Mouse (Mus musculus): ENCODE data around the gene 0610040J01Rik. TPM values are rescaled to one million over a fixed set of nuclear protein-coding genes. Genes with fewer than 3 reads are reported as not detected.

Gene 0610040J01Rik
- polyA plus RNA-seq, 1 experiment from 2014 or later = 7.1 TPM

GRCm38 (mm10) chr5:63821176-63821575 lies 9.0 kb downstream of the 0610040J01Rik start:
- no peaks in the 10 kb centered on the region for H3K9me3 ChIP-seq
- no peak overlapping the region for H3K27ac ChIP-seq
- no peak overlapping the region for H3K4me3 ChIP-seq

DNA sequence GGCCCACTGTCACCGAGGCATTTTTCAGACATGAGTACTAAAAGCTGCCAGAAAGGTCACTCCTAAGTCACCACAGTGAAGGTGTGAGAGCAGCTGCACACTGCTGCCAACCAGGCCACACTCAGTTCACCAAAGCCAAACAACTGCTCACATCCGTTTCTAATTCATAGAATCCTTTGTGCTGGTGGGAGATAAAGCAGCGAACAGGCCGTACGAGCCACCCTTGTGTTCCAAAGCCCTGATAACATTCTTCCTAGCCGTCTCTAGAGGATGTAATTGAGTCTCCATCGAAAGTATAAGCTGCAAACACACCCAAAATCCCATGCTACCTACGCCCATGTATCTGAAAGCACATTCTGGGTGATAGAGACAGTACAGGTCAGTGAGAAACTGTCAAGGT lies 9.7 kb downstream of the 0610040J01Rik start:
- H3K27me3 ChIP-seq (ENCODE audit: insufficient read depth, poor library complexity, severe bottlenecking) = no peaks in the 10 kb centered on the region
- H3K4me3 ChIP-seq = no peak overlapping the region
- no peaks in the 10 kb centered on the region for H3K9me3 ChIP-seq
- H3K4me1 ChIP-seq = peaks cover 7% of the 10 kb centered on the region; the same call in 1 of the 2 replicates
- no peak overlapping the region for H3K27ac ChIP-seq
- DNase-seq (ENCODE audit: low spot score) = no peak
- no peaks in the 10 kb centered on the region for H3K36me3 ChIP-seq
- whole genome bisulfite sequencing = 53% methylated on average over 8 of the region's 8 CpGs

More at GRCm38 (mm10) chr5:63821176-63821575, 9.0 kb downstream of the 0610040J01Rik start:
- 83% methylated on average over 5 of the region's 5 CpGs for WGBS
- Histone ChIP-seq H3K4me1 (peaks cover 7% of the 10 kb centered on the region; the same call in 1 of the 2 replicates), H3K36me3 (no peaks in the 10 kb centered on the region), H3K27me3 (ENCODE audit: insufficient read depth, poor library complexity, severe bottlenecking) (no peaks in the 10 kb centered on the region)
- no peak for DNase-seq (ENCODE audit: low spot score)

DNA sequence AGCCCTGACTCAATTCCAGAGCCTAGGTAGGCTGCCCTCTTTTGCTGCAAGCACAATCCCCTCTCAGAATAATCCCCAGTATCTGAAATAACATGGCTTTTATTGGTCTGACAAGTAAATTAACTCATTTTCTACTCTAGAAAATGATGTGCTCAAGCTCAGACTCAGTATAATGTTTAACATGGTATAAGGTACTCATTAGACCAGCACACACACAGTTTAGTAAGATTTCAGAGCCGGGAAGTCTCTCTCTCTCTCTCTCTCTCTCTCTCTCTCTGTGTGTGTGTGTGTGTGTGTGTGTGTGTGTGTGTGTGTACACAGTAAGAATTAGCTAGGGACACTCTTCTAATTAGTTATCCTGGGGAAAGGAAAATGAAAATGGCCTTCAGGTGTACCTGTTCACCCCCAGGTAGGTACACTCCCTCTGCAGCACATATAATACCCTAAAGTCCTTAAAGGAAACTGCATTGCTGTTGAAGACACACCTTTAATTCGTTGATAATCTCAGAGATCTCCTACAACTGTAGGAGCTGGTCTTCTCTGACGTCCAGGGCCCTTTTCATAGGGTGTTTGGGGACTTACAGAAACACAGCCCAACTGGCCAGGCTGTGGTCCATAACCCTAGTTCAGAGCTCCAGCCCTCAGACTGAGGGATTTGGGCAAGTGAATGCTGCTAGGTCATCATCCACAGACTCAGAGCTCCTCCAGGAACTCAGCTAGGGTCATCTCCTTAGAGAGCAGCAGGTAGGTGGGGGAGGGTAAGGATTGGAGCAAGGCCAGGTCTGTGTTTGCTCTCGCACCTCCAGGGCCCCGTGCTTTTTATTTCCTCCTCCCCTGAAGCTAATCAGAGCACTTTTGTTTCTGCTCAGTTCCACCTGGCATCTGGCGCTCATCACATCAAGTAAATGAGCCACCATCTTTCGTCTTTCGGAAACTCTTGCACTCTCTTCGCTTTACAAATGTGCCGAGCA lies 11.5 kb downstream of the 0610040J01Rik start:
- Histone ChIP-seq H3K36me3 (no peaks in the 10 kb centered on the region), H3K27ac (no peak overlapping the region), H3K9me3 (no peaks in the 10 kb centered on the region), H3K4me1 (peaks cover 12% of the 10 kb centered on the region; the same call in 1 of the 2 replicates), H3K27me3 (ENCODE audit: insufficient read depth, poor library complexity, severe bottlenecking) (no peaks in the 10 kb centered on the region), H3K4me3 (no peak overlapping the region)
- DNase-seq (ENCODE audit: low spot score) = no peak
- WGBS = 70% methylated on average over 10 of the region's 10 CpGs

DNA sequence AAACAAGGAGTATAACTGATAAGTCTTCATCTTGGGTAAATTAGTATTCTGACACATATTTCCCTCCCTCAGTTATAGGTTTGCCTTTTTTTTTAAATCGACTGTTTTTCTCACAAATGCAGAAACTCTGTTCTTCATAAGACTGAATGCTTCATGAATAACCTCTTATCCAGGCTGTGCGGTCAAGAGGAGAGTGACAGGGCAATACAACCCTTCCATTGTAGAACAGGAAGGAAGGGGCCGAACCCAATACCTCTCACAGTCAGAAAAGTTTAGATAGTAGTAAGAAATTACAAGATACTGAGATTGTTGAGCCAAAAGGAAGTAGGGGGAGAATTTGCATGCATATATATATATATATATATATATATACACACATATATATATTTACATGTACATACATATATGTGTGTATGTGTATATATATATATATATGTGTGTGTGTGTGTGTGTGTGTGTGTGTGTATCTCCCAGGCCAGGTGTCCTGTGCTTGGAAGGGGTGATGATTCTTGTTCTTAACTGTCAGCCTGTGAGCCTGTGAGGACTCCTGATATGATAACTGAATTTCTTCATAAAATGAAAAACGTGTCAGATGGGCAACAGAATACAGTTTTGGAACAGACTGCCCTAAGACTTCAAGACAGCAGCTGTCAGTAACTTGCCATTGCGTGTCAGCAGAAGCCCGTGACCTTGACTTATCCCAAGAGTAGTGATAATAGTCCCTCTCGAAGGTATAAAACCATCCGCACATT lies 12.6 kb downstream of the 0610040J01Rik start:
- no peak overlapping the region for H3K4me3 ChIP-seq
- no peak overlapping the region for H3K27ac ChIP-seq
- H3K36me3 ChIP-seq = no peaks in the 10 kb centered on the region
- H3K27me3 ChIP-seq (ENCODE audit: insufficient read depth, poor library complexity, severe bottlenecking) = no peaks in the 10 kb centered on the region
- 65% methylated on average over 8 of the region's 8 CpGs for WGBS
- peaks cover 12% of the 10 kb centered on the region; the same call in 1 of the 2 replicates for H3K4me1 ChIP-seq
- no peak for DNase-seq (ENCODE audit: low spot score)
- H3K9me3 ChIP-seq = no peaks in the 10 kb centered on the region

DNA sequence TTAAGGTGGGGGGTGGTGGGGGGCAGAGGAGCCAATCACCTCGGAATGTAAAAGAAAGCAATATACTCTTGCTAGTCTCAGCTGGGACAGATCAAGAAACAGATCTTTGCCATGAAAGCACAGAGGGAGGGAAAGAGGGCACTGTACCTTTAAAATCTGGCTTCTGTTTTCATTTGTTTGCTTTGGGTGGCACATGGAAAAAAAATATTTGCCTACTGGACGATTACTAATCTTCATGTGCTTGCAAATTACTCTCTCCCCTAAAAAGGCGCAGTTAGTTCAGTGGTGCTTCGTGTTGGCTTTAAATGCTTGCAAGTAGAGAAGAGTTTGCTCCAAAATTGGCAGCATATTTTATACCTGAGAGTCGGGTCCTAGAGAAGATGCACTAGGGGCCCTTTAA lies 13.7 kb downstream of the 0610040J01Rik start:
- Histone ChIP-seq H3K9me3 (no peaks in the 10 kb centered on the region), H3K27me3 (ENCODE audit: insufficient read depth, poor library complexity, severe bottlenecking) (no peaks in the 10 kb centered on the region), H3K4me3 (no peak overlapping the region), H3K36me3 (no peaks in the 10 kb centered on the region), H3K4me1 (peaks cover 12% of the 10 kb centered on the region; the same call in 1 of the 2 replicates), H3K27ac (no peak overlapping the region)
- 64% methylated on average over 5 of the region's 5 CpGs for WGBS
- no peak for DNase-seq (ENCODE audit: low spot score)

DNA sequence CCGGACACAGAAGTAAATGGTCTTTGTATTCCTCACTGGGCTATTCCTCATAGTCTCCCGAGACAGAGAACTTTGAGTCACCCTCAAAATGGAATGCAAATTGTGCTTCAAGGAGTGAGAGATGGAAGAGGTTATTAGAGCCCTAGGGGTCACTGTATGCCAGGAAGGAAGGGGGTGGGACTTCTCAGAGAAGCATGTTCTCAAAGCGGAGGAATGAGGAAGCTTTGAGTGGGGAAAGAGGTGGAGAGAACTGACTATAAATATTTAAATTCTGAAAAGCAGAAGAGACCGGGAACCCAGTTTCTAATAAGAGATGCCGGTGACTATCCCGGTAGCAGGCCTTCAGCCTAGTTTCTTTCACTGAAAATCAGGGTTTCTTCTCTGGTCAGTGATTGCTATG lies 14.8 kb downstream of the 0610040J01Rik start:
- WGBS = 67% methylated on average over 6 of the region's 6 CpGs
- H3K36me3 ChIP-seq = no peaks in the 10 kb centered on the region
- H3K9me3 ChIP-seq = no peaks in the 10 kb centered on the region
- no peak overlapping the region for H3K4me3 ChIP-seq
- peaks cover 8% of the 10 kb centered on the region; the same call in 1 of the 2 replicates for H3K4me1 ChIP-seq
- no peak for DNase-seq (ENCODE audit: low spot score)
- H3K27ac ChIP-seq = no peak overlapping the region
- no peaks in the 10 kb centered on the region for H3K27me3 ChIP-seq (ENCODE audit: insufficient read depth, poor library complexity, severe bottlenecking)

DNA sequence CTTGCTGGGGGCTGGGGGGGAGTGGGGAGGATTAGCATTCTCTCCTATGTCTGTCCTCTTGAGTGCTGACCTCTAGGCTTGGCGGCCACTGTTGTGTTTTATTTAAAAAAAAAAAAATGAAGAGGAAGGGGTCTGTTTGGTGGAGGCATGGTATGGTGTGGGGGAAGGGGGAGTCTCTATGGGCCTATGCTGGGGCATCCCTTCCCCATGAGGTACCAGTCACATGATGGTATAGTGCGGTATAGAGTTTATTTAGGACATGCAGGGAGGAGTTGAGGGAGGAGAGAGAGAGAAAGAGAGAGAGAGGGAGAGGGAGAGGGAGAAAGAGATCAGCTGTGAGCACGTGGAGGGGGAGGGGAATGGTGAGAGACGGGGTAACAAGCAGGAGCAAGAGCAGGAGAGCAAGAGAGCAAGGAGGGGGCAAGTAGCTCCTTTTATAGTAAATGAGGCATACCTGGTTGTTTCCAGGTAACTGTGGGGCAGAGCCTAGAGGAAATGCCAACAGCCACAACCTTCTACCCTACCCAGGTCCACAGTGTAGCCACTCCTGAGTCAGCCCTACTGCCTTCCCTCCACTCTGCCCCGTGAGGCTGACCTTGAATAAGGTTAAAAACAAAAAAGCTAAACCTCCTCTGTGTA lies 15.4 kb downstream of the 0610040J01Rik start:
- no peaks in the 10 kb centered on the region for H3K27me3 ChIP-seq (ENCODE audit: insufficient read depth, poor library complexity, severe bottlenecking)
- no peaks in the 10 kb centered on the region for H3K36me3 ChIP-seq
- peaks cover 7% of the 10 kb centered on the region; the same call in 1 of the 2 replicates for H3K4me1 ChIP-seq
- H3K9me3 ChIP-seq = no peaks in the 10 kb centered on the region
- H3K4me3 ChIP-seq = no peak overlapping the region
- no peak for DNase-seq (ENCODE audit: low spot score)
- WGBS = 48% methylated on average over 5 of the region's 5 CpGs
- no peak overlapping the region for H3K27ac ChIP-seq

GRCm38 (mm10) chr5:63828380-63829185 lies 16.4 kb downstream of the 0610040J01Rik start:
- Histone ChIP-seq H3K4me3 (no peak overlapping the region), H3K9me3 (no peaks in the 10 kb centered on the region), H3K27me3 (ENCODE audit: insufficient read depth, poor library complexity, severe bottlenecking) (no peaks in the 10 kb centered on the region), H3K4me1 (peaks cover 7% of the 10 kb centered on the region; the same call in 1 of the 2 replicates), H3K27ac (no peak overlapping the region), H3K36me3 (no peaks in the 10 kb centered on the region)
- WGBS = 73% methylated on average over 10 of the region's 10 CpGs
- no peak for DNase-seq (ENCODE audit: low spot score)

- DNase-seq (ENCODE audit: low spot score) = no peak
- peaks cover 6% of the 10 kb centered on the region; the same call in 1 of the 2 replicates for H3K4me1 ChIP-seq
- no peaks in the 10 kb centered on the region for H3K27me3 ChIP-seq (ENCODE audit: insufficient read depth, poor library complexity, severe bottlenecking)
- no peak overlapping the region for H3K27ac ChIP-seq
- no peak overlapping the region for H3K4me3 ChIP-seq
- H3K9me3 ChIP-seq = no peaks in the 10 kb centered on the region
- H3K36me3 ChIP-seq = no peaks in the 10 kb centered on the region
- 81% methylated on average over 4 of the region's 4 CpGs for whole genome bisulfite sequencing
Observed at GRCm38 (mm10) chr5:63831054-63831453, 18.9 kb downstream of the 0610040J01Rik start.

- 73% methylated on average over 5 of the region's 5 CpGs for WGBS
- Histone ChIP-seq H3K36me3 (no peaks in the 10 kb centered on the region), H3K9me3 (no peaks in the 10 kb centered on the region), H3K27ac (no peak overlapping the region), H3K27me3 (ENCODE audit: insufficient read depth, poor library complexity, severe bottlenecking) (no peaks in the 10 kb centered on the region), H3K4me3 (no peak overlapping the region), H3K4me1 (peaks cover 2% of the 10 kb centered on the region; the same call in 1 of the 2 replicates)
- no peak for DNase-seq (ENCODE audit: low spot score)
Observed at GRCm38 (mm10) chr5:63833955-63834354, 21.8 kb downstream of the 0610040J01Rik start.

DNA sequence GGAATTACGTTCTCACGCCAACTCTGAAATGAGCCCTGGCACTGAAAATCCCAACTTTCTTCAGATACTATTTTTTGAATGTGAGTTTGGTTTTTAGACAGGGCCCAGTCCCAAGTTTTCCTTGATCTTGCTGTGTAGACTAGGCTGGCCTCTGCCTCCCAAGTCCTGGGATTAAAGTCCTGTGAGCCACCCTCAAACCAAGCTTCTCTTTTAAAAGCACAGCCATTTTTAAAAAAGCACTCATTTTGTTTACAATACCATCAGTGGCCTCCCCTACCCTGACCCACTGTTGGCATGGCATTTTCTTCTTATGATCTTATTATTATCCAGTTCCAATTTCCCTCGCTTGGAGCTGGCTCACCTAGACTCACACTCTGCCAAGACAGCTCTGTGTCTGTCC lies 22.3 kb downstream of the 0610040J01Rik start:
- H3K4me3 ChIP-seq = no peak overlapping the region
- H3K27me3 ChIP-seq (ENCODE audit: insufficient read depth, poor library complexity, severe bottlenecking) = no peaks in the 10 kb centered on the region
- WGBS = 90% methylated on average over 3 of the region's 3 CpGs
- no peak overlapping the region for H3K27ac ChIP-seq
- H3K36me3 ChIP-seq = no peaks in the 10 kb centered on the region
- no peak for DNase-seq (ENCODE audit: low spot score)
- no peaks in the 10 kb centered on the region for H3K9me3 ChIP-seq
- peaks cover 2% of the 10 kb centered on the region; the same call in 1 of the 2 replicates for H3K4me1 ChIP-seq

GRCm38 (mm10) chr5:63837115-63837514 lies 25.0 kb downstream of the 0610040J01Rik start:
- Histone ChIP-seq H3K9me3 (no peaks in the 10 kb centered on the region), H3K27me3 (ENCODE audit: insufficient read depth, poor library complexity, severe bottlenecking) (no peaks in the 10 kb centered on the region), H3K36me3 (no peaks in the 10 kb centered on the region), H3K4me1 (peaks cover 2% of the 10 kb centered on the region; the same call in 1 of the 2 replicates), H3K27ac (no peak overlapping the region), H3K4me3 (no peak overlapping the region)
- no peak for DNase-seq (ENCODE audit: low spot score)
- WGBS = 72% methylated on average over 5 of the region's 5 CpGs

Data from heart, embryonic 10.5 days (tissue).